ENCODE assay signal across 11 mouse cellular contexts in the genomic region with DNA sequence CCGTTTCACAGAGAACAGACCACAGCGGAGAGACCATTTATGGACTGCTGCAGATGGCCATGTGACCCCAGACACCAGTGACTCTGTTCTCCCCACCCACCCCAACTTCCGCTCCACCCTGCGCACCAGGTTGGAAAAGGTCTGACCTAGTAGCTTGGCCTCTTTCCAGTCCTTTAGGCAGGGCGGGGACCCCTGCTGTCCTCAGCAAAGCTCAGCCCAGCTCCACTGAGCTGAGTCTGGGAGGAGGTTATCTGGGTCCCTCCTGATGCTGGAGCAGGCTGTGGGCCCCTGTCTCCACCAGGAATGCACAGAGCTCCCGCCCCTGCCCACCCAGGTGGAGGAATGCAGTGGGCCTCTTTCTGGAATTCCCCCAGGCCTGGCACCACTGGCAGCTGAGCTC. TPM values are rescaled to one million over a fixed set of nuclear protein-coding genes. Genes with fewer than 3 reads are reported as not detected.
DNase-seq lines count a peak whose midpoint lies in the region; ATAC-seq and TF ChIP-seq lines count a peak whose summit lies in the region.
"Had no signal": no experiment of that assay in that cellular context is flagged by ENCODE, and none has a peak within 500 bp of the region (broad histone marks: within the 10 kb centered on the region; RNA-seq: fewer than 3 reads in every experiment).

No protein-coding gene starts in this region.

- no peak for TF ChIP-seq CTCF in forebrain, postnatal 0 days (IDR thresholded peaks at IDR 0.05; ENCODE audit: low read depth)
- no peak for TF ChIP-seq CTCF in ES-Bruce4 (IDR thresholded peaks at IDR 0.05; ENCODE audit: low read depth, low read length)

- no peaks in the 10 kb centered on the region for H3K27me3 ChIP-seq in forebrain, embryonic 11.5 days (ENCODE audit: control insufficient read depth, insufficient read depth, low read length)
- no peaks in the 10 kb centered on the region for H3K27me3 ChIP-seq in forebrain, postnatal 0 days (ENCODE audit: insufficient read depth, low read length)
- H3K27me3 ChIP-seq in ES-Bruce4 (ENCODE audit: control insufficient read depth, insufficient read depth, low read length, poor library complexity, severe bottlenecking) = no peaks in the 10 kb centered on the region
- H3K27me3 ChIP-seq in liver, embryonic 16.5 days (ENCODE audit: control insufficient read depth, insufficient read depth, low read depth, low read length) = no peaks in the 10 kb centered on the region
- H3K27me3 ChIP-seq: neural tube, embryonic 12.5 days had no signal

- peak; percentile 57 for DNase-seq in forebrain, embryonic 11.5 days (ENCODE audit: low spot score)
- no peak for DNase-seq in forebrain, postnatal 0 days
- DNase-seq in heart, postnatal 4 days = peak; percentile 55
- DNase-seq in left cerebral cortex, postnatal 14 days (ENCODE audit: low spot score in 2 of 2) = no peak
- no peak for DNase-seq in layer of hippocampus, adult 11-12 months (ENCODE audit: low spot score)
- no peak for DNase-seq in adrenal gland, adult (ENCODE audit: inconsistent age in 2 of 2, low spot score in 1 of 2)
- DNase-seq: cerebellum, adult 8-10 months had no signal

- H3K36me3 ChIP-seq in forebrain, embryonic 11.5 days (ENCODE audit: control insufficient read depth, insufficient read depth, low read length) = no peaks in the 10 kb centered on the region
- H3K36me3 ChIP-seq in forebrain, postnatal 0 days (ENCODE audit: insufficient read depth) = no peaks in the 10 kb centered on the region
- no peaks in the 10 kb centered on the region for H3K36me3 ChIP-seq in ES-Bruce4 (ENCODE audit: control insufficient read depth, insufficient read depth, low read length, poor library complexity, severe bottlenecking)
- H3K36me3 ChIP-seq in liver, embryonic 16.5 days (ENCODE audit: control insufficient read depth, insufficient read depth) = no peaks in the 10 kb centered on the region
- H3K36me3 ChIP-seq: neural tube, embryonic 12.5 days had no signal

- TF ChIP-seq POLR2A in ES-Bruce4 (IDR thresholded peaks at IDR 0.05; ENCODE audit: insufficient read depth, low read length) = peak; percentile 17

- H3K9ac ChIP-seq in forebrain, embryonic 11.5 days (ENCODE audit: low read length) = no peak overlapping the region
- H3K9ac ChIP-seq in forebrain, postnatal 0 days = no peak overlapping the region
- H3K9ac ChIP-seq in ES-Bruce4 (ENCODE audit: low read depth, poor library complexity, severe bottlenecking) = peak overlapping the region; percentile 33; the same call in 1 of the 2 replicates
- H3K9ac ChIP-seq in liver, embryonic 16.5 days (ENCODE audit: low read depth, low read length) = no peak overlapping the region; the same call in 1 of the 2 replicates
- H3K9ac ChIP-seq: neural tube, embryonic 12.5 days had no signal

- ATAC-seq in forebrain, embryonic 11.5 days (replicated peaks; ENCODE audit: low FRiP score) = no peak
- no peak for ATAC-seq in forebrain, postnatal 0 days
- ATAC-seq in liver, embryonic 16.5 days (ENCODE audit: low read depth) = no peak
- ATAC-seq: hindbrain, postnatal 0 days had no signal

- no peaks in the 10 kb centered on the region; the same call in 1 of the 2 replicates for H3K4me1 ChIP-seq in forebrain, embryonic 11.5 days (replicated peaks; ENCODE audit: control insufficient read depth, insufficient read depth, low read length)
- H3K4me1 ChIP-seq in forebrain, postnatal 0 days (ENCODE audit: insufficient read depth) = no peaks in the 10 kb centered on the region
- H3K4me1 ChIP-seq in ES-Bruce4 (ENCODE audit: control insufficient read depth, insufficient read depth, low read length) = peaks cover 3% of the 10 kb centered on the region
- peaks cover 36% of the 10 kb centered on the region for H3K4me1 ChIP-seq in liver, embryonic 16.5 days (ENCODE audit: control insufficient read depth, low read depth, low read length)

- intact Hi-C loops in left cerebral cortex, postnatal 14 days (cut with DNase I) = no loop called here

- no peak overlapping the region for H3K4me2 ChIP-seq in forebrain, embryonic 11.5 days (ENCODE audit: low read depth, low read length, severe bottlenecking)
- H3K4me2 ChIP-seq in forebrain, postnatal 0 days (ENCODE audit: low read depth) = no peak overlapping the region
- H3K4me2 ChIP-seq in liver, embryonic 16.5 days (ENCODE audit: low read depth, low read length) = no peak overlapping the region
- H3K4me2 ChIP-seq: neural tube, embryonic 12.5 days had no signal

- H3K27ac ChIP-seq in forebrain, embryonic 11.5 days (ENCODE audit: low read depth, low read length) = no peak overlapping the region
- H3K27ac ChIP-seq in forebrain, postnatal 0 days (ENCODE audit: low read depth, low read length) = no peak overlapping the region
- H3K27ac ChIP-seq in ES-Bruce4 (ENCODE audit: insufficient read depth, low read length) = peak overlapping the region; percentile 70; the same call in 1 of the 2 replicates
- H3K27ac ChIP-seq in liver, embryonic 16.5 days (ENCODE audit: low read length) = peak overlapping the region; percentile 14; the same call in 1 of the 2 replicates
- H3K27ac ChIP-seq: hindbrain, postnatal 0 days; neural tube, embryonic 12.5 days had no signal

- 59% methylated on average over 6 of the region's 6 CpGs for WGBS in forebrain, embryonic 11.5 days
- 55% methylated on average over 6 of the region's 6 CpGs for WGBS in forebrain, postnatal 0 days
- WGBS in liver, embryonic 16.5 days (ENCODE audit: insufficient replicate concordance) = 60% methylated on average over 6 of the region's 6 CpGs

- 0 out of 2 replicates have a peak, but pooled peaks have one; percentile 50 for TF ChIP-seq EP300 in ES-Bruce4 (IDR thresholded peaks at IDR 0.05; ENCODE audit: insufficient read depth, low read depth, low read length)

- H3K4me3 ChIP-seq in forebrain, embryonic 11.5 days (ENCODE audit: low read depth, low read length) = no peak overlapping the region
- no peak overlapping the region for H3K4me3 ChIP-seq in forebrain, postnatal 0 days (ENCODE audit: low read depth, low read length)
- peak overlapping the region; percentile 18 for H3K4me3 ChIP-seq in ES-Bruce4 (ENCODE audit: low read depth, low read length)
- no peak overlapping the region for H3K4me3 ChIP-seq in liver, embryonic 16.5 days (ENCODE audit: low read depth, low read length)
- H3K4me3 ChIP-seq: neural tube, embryonic 12.5 days had no signal

- no peaks in the 10 kb centered on the region for H3K9me3 ChIP-seq in forebrain, embryonic 11.5 days (ENCODE audit: control insufficient read depth, low read length)
- no peaks in the 10 kb centered on the region for H3K9me3 ChIP-seq in forebrain, postnatal 0 days (ENCODE audit: low read length)
- no peaks in the 10 kb centered on the region for H3K9me3 ChIP-seq in ES-Bruce4 (replicated peaks; ENCODE audit: control insufficient read depth, insufficient read depth, low read length, poor library complexity, severe bottlenecking)
- H3K9me3 ChIP-seq in liver, embryonic 16.5 days (replicated peaks; ENCODE audit: control insufficient read depth, low read length) = no peaks in the 10 kb centered on the region
- H3K9me3 ChIP-seq: neural tube, embryonic 12.5 days had no signal

RNA-seq across cellular contexts. Expression of a gene that starts 9.3 kb away (rescaled TPM):
- 5.9 and 7.8 TPM in 2 replicates for polyA plus RNA-seq in forebrain, embryonic 11.5 days (2014; fragmentation: Nextera tagmentation; extraction: Ambion mirVana)
- 3.5 and 8.9 TPM in 2 replicates for total RNA-seq in forebrain, postnatal 0 days (2014; rRNA removed)
- polyA plus RNA-seq in forebrain, postnatal 0 days (2015; fragmentation: Nextera tagmentation; extraction: Ambion mirVana) = 1.4 and 1.7 TPM in 2 replicates
- 141 and 145 TPM in 2 replicates for polyA plus RNA-seq in ES-Bruce4 (2011; ENCODE audit: insufficient read depth, insufficient read length, low read depth, missing spikeins)
- 10 to 100 TPM; 47.8 to 49.6 TPM for total RNA-seq in heart, postnatal 4 days (2021)
- 2.0 and 2.6 TPM in 2 replicates for polyA plus RNA-seq in liver, embryonic 16.5 days (2015; fragmentation: Nextera tagmentation; extraction: Ambion mirVana)
- 1 to 10 TPM; 8.0 to 9.7 TPM for total RNA-seq in left cerebral cortex, postnatal 14 days (2021)

RNA-seq across cellular contexts. Expression of a gene that starts 22.2 kb away (rescaled TPM):
- 423 and 468 TPM in 2 replicates for polyA plus RNA-seq in forebrain, embryonic 11.5 days (2014; fragmentation: Nextera tagmentation; extraction: Ambion mirVana)
- 848 and 1,386 TPM in 2 replicates for total RNA-seq in forebrain, postnatal 0 days (2014; rRNA removed)
- polyA plus RNA-seq in forebrain, postnatal 0 days (2015; fragmentation: Nextera tagmentation; extraction: Ambion mirVana) = 439 and 570 TPM in 2 replicates
- polyA plus RNA-seq in ES-Bruce4 (2011; ENCODE audit: insufficient read depth, insufficient read length, low read depth, missing spikeins) = 1,612 and 1,632 TPM in 2 replicates
- total RNA-seq in heart, postnatal 4 days (2021) = 100 to 1,000 TPM; 619 to 692 TPM
- 262 and 314 TPM in 2 replicates for polyA plus RNA-seq in liver, embryonic 16.5 days (2015; fragmentation: Nextera tagmentation; extraction: Ambion mirVana)
- total RNA-seq in left cerebral cortex, postnatal 14 days (2021) = 100 to 1,000 TPM; 565 to 568 TPM

RNA-seq across cellular contexts. Expression of a gene that starts 38.3 kb away (rescaled TPM):
- polyA plus RNA-seq in forebrain, embryonic 11.5 days (2014; fragmentation: Nextera tagmentation; extraction: Ambion mirVana) = 16.8 and 18.7 TPM in 2 replicates
- 46.6 and 58.8 TPM in 2 replicates for total RNA-seq in forebrain, postnatal 0 days (2014; rRNA removed)
- 21.1 and 28.4 TPM in 2 replicates for polyA plus RNA-seq in forebrain, postnatal 0 days (2015; fragmentation: Nextera tagmentation; extraction: Ambion mirVana)
- polyA plus RNA-seq in ES-Bruce4 (2011; ENCODE audit: insufficient read depth, insufficient read length, low read depth, missing spikeins) = 13.2 and 14.5 TPM in 2 replicates
- total RNA-seq in heart, postnatal 4 days (2021) = 10 to 100 TPM; 15.2 to 15.4 TPM
- polyA plus RNA-seq in liver, embryonic 16.5 days (2015; fragmentation: Nextera tagmentation; extraction: Ambion mirVana) = 1.3 and 1.7 TPM in 2 replicates
- total RNA-seq in left cerebral cortex, postnatal 14 days (2021) = 10 to 100 TPM; 30.4 to 34.6 TPM

RNA-seq across cellular contexts. Expression of a gene that starts 54.7 kb away (rescaled TPM):
- 0.08 TPM in 1 of 2 replicates, not detected in the other for polyA plus RNA-seq in forebrain, embryonic 11.5 days (2014; fragmentation: Nextera tagmentation; extraction: Ambion mirVana)
- total RNA-seq in forebrain, postnatal 0 days (2014; rRNA removed) = not detected in 2 replicates
- polyA plus RNA-seq in forebrain, postnatal 0 days (2015; fragmentation: Nextera tagmentation; extraction: Ambion mirVana) = not detected in 2 replicates
- 1.7 and 1.8 TPM in 2 replicates for polyA plus RNA-seq in ES-Bruce4 (2011; ENCODE audit: insufficient read depth, insufficient read length, low read depth, missing spikeins)
- total RNA-seq in heart, postnatal 4 days (2021) = not detected
- polyA plus RNA-seq in liver, embryonic 16.5 days (2015; fragmentation: Nextera tagmentation; extraction: Ambion mirVana) = not detected in 2 replicates
- not detected for total RNA-seq in left cerebral cortex, postnatal 14 days (2021)
- total RNA-seq: hindbrain, postnatal 0 days had no signal
- polyA plus RNA-seq: hindbrain, postnatal 0 days had no signal

Comparison
In these comparisons a context has a peak if more than half of its experiments do, and no peak if none do; other contexts are left out.
1. DNase-seq: peak in forebrain, embryonic 11.5 days (single experiment) and heart, postnatal 4 days (single experiment); none in forebrain, postnatal 0 days (single experiment), left cerebral cortex, postnatal 14 days (0 of 2), layer of hippocampus, adult 11-12 months (single experiment) and adrenal gland, adult (0 of 2).
2. H3K27ac ChIP-seq: peak in ES-Bruce4 (single experiment) and liver, embryonic 16.5 days (single experiment); none in forebrain, embryonic 11.5 days (single experiment) and forebrain, postnatal 0 days (single experiment).
3. RNA of a gene that starts 9.3 kb away (polyA plus RNA-seq): 141 to 145 TPM in ES-Bruce4; 5.9 to 7.8 TPM in forebrain, embryonic 11.5 days, 2.0 to 2.6 TPM in liver, embryonic 16.5 days and 1.4 to 1.7 TPM in forebrain, postnatal 0 days; every median in the first group is over 10 times any median in the second.